Mouse (Mus musculus): ENCODE measurements around the gene Cd4. TPM values are rescaled to one million over a fixed set of nuclear protein-coding genes. Genes with fewer than 3 reads are reported as not detected.

Cd4 gene
- total and polyA plus RNA-seq, 3 experiments = not detected

- Histone ChIP-seq H3K27ac (ENCODE audit: control insufficient read depth, low read depth, low read length) (no peak overlapping the region), H3K36me3 (ENCODE audit: control insufficient read depth in 1 of 2, insufficient read depth in 2 of 2, low read length in 2 of 2) (no peaks in the 10 kb centered on the region), H3K4me1 (ENCODE audit: control insufficient read depth in 1 of 2, insufficient read depth in 2 of 2, low read length in 2 of 2) (no peaks in the 10 kb centered on the region; a peak in 2 of 4 replicates), H3K79me2 (ENCODE audit: control insufficient read depth, insufficient read depth, low read length, poor library complexity) (no peaks in the 10 kb centered on the region), H3K27me3 (ENCODE audit: control insufficient read depth in 1 of 2, insufficient read depth in 2 of 2, low read length in 2 of 2) (peaks cover 4 to 11% of the 10 kb centered on the region in 2 experiments; a peak in 3 of 4 replicates), H3K9me3 (replicated peaks; ENCODE audit: insufficient read depth, low read length) (no peaks in the 10 kb centered on the region), H3K4me3 (ENCODE audit: control insufficient read depth in 1 of 2, insufficient read depth in 1 of 2, low read depth in 2 of 2, low read length in 2 of 2) (no peak overlapping the region), H3K9ac (ENCODE audit: control insufficient read depth, low read depth, low read length, poor library complexity, severe bottlenecking) (no peak overlapping the region)
- no peak for DNase-seq (ENCODE audit: low read depth, low spot score)
- TF ChIP-seq CTCF (IDR thresholded peaks at IDR 0.05 in 2 of 3, conservative IDR thresholded peaks at IDR 0.05 in 1 of 3; ENCODE audit: control insufficient read depth in 1 of 3, insufficient read depth in 1 of 3, low read depth in 2 of 3, low read length in 3 of 3, poor library complexity in 1 of 3, severe bottlenecking in 1 of 3) = no peak
- TF ChIP-seq SIN3A (IDR thresholded peaks at IDR 0.05; ENCODE audit: low read length) = no peak
- no peak for TF ChIP-seq SMC3 (IDR thresholded peaks at IDR 0.05; ENCODE audit: low read depth, low read length)
- TF ChIP-seq E2F4 (IDR thresholded peaks at IDR 0.05; ENCODE audit: borderline replicate concordance, low read depth, low read length) = no peak
- TF ChIP-seq TCF12 (IDR thresholded peaks at IDR 0.05; ENCODE audit: low read depth, low read length) = no peak
- no peak for TF ChIP-seq RCOR1 (IDR thresholded peaks at IDR 0.05; ENCODE audit: low read depth, low read length)
- no peak for TF ChIP-seq CHD1 (IDR thresholded peaks at IDR 0.05; ENCODE audit: low read depth, low read length)
- TF ChIP-seq GATA1 (IDR thresholded peaks at IDR 0.05; ENCODE audit: low read depth, low read length) = no peak
- TF ChIP-seq MYB (IDR thresholded peaks at IDR 0.05; ENCODE audit: low read depth, low read length) = no peak
- no peak for TF ChIP-seq NRF1 (IDR thresholded peaks at IDR 0.05; ENCODE audit: insufficient read depth, low read depth, low read length, poor library complexity, severe bottlenecking)
- TF ChIP-seq UBTF (IDR thresholded peaks at IDR 0.05; ENCODE audit: borderline replicate concordance, insufficient read depth, low read depth, low read length) = no peak
- no peak for TF ChIP-seq NELFE (IDR thresholded peaks at IDR 0.05; ENCODE audit: low read depth, low read length)
- TF ChIP-seq ZNF384 (IDR thresholded peaks at IDR 0.05; ENCODE audit: low read depth, low read length) = no peak
These were observed 26.8 kb downstream of the Cd4 start for GRCm38 (mm10) chr6:124861266-124861665.

- peaks cover 0 to 3% of the 10 kb centered on the region in 2 experiments; a peak in 2 of 4 replicates for H3K4me1 ChIP-seq (ENCODE audit: control insufficient read depth in 1 of 2, insufficient read depth in 2 of 2, low read length in 2 of 2)
- TF ChIP-seq USF1 (IDR thresholded peaks at IDR 0.05; ENCODE audit: low read depth, low read length) = no peak
- TF ChIP-seq MAZ (IDR thresholded peaks at IDR 0.05; ENCODE audit: low read depth, low read length) = no peak
- no peak for TF ChIP-seq MYB (IDR thresholded peaks at IDR 0.05; ENCODE audit: low read depth, low read length)
- H3K79me2 ChIP-seq (ENCODE audit: control insufficient read depth, insufficient read depth, low read length, poor library complexity) = no peaks in the 10 kb centered on the region
- no peaks in the 10 kb centered on the region for H3K36me3 ChIP-seq (ENCODE audit: control insufficient read depth in 1 of 2, insufficient read depth in 2 of 2, low read length in 2 of 2)
- no peaks in the 10 kb centered on the region for H3K9me3 ChIP-seq (replicated peaks; ENCODE audit: insufficient read depth, low read length)
- no peak overlapping the region for H3K27ac ChIP-seq (ENCODE audit: control insufficient read depth, low read depth, low read length)
- H3K9ac ChIP-seq (ENCODE audit: control insufficient read depth, low read depth, low read length, poor library complexity, severe bottlenecking) = no peak overlapping the region
- no peak overlapping the region for H3K4me3 ChIP-seq (ENCODE audit: control insufficient read depth in 1 of 2, insufficient read depth in 1 of 2, low read depth in 2 of 2, low read length in 2 of 2)
- no peak for DNase-seq (ENCODE audit: low read depth, low spot score)
- H3K27me3 ChIP-seq (ENCODE audit: control insufficient read depth in 1 of 2, insufficient read depth in 2 of 2, low read length in 2 of 2) = peaks cover 4 to 11% of the 10 kb centered on the region in 2 experiments; a peak in 3 of 4 replicates
These were observed 27.5 kb downstream of the Cd4 start for GRCm38 (mm10) chr6:124860511-124860910.

GRCm38 (mm10) chr6:124859725-124860124, 28.3 kb downstream of the Cd4 start:
- Histone ChIP-seq H3K36me3 (ENCODE audit: control insufficient read depth in 1 of 2, insufficient read depth in 2 of 2, low read length in 2 of 2) (no peaks in the 10 kb centered on the region), H3K27ac (ENCODE audit: control insufficient read depth, low read depth, low read length) (no peak overlapping the region), H3K27me3 (ENCODE audit: control insufficient read depth in 1 of 2, insufficient read depth in 2 of 2, low read length in 2 of 2) (peaks cover 4 to 7% of the 10 kb centered on the region in 2 experiments; a peak in 3 of 4 replicates), H3K4me3 (ENCODE audit: control insufficient read depth in 1 of 2, insufficient read depth in 1 of 2, low read depth in 2 of 2, low read length in 2 of 2) (no peak overlapping the region), H3K9ac (ENCODE audit: control insufficient read depth, low read depth, low read length, poor library complexity, severe bottlenecking) (no peak overlapping the region), H3K79me2 (ENCODE audit: control insufficient read depth, insufficient read depth, low read length, poor library complexity) (no peaks in the 10 kb centered on the region), H3K9me3 (replicated peaks; ENCODE audit: insufficient read depth, low read length) (no peaks in the 10 kb centered on the region), H3K4me1 (ENCODE audit: control insufficient read depth in 1 of 2, insufficient read depth in 2 of 2, low read length in 2 of 2) (peaks cover 0 to 3% of the 10 kb centered on the region in 2 experiments; a peak in 2 of 4 replicates)
- DNase-seq (ENCODE audit: low read depth, low spot score) = peak; percentile 77
- no peak for TF ChIP-seq MYC (IDR thresholded peaks at IDR 0.05; ENCODE audit: low read depth, low read length)
- TF ChIP-seq UBTF (IDR thresholded peaks at IDR 0.05; ENCODE audit: borderline replicate concordance, insufficient read depth, low read depth, low read length) = no peak
- TF ChIP-seq TAL1 (IDR thresholded peaks at IDR 0.05; ENCODE audit: low read length) = no peak
- TF ChIP-seq MAFK (IDR thresholded peaks at IDR 0.05; ENCODE audit: borderline replicate concordance, low read depth, low read length) = no peak
- TF ChIP-seq MEF2A (IDR thresholded peaks at IDR 0.05; ENCODE audit: extremely low read depth, insufficient replicate concordance, low read depth, low read length, poor library complexity, severe bottlenecking) = no peak
- peak; percentile 89 to 96 (median 89) for TF ChIP-seq CTCF (IDR thresholded peaks at IDR 0.05 in 2 of 3, conservative IDR thresholded peaks at IDR 0.05 in 1 of 3; ENCODE audit: control insufficient read depth in 1 of 3, insufficient read depth in 1 of 3, low read depth in 2 of 3, low read length in 3 of 3, poor library complexity in 1 of 3, severe bottlenecking in 1 of 3)
- TF ChIP-seq ETS1 (IDR thresholded peaks at IDR 0.05; ENCODE audit: low read depth, low read length) = no peak
- peak; percentile 90 for TF ChIP-seq SMC3 (IDR thresholded peaks at IDR 0.05; ENCODE audit: low read depth, low read length)
- no peak for TF ChIP-seq JUND (IDR thresholded peaks at IDR 0.05; ENCODE audit: low read depth, low read length)
- peak; percentile 83 for TF ChIP-seq ZC3H11A (IDR thresholded peaks at IDR 0.05; ENCODE audit: low read depth, low read length)
- TF ChIP-seq ZMIZ1 (IDR thresholded peaks at IDR 0.05; ENCODE audit: low read depth, low read length) = no peak
- TF ChIP-seq POLR2AphosphoS2 (IDR thresholded peaks at IDR 0.05; ENCODE audit: low read length) = no peak
- TF ChIP-seq BHLHE40 (IDR thresholded peaks at IDR 0.05; ENCODE audit: borderline replicate concordance, low read depth, low read length) = no peak
- no peak for TF ChIP-seq GATA1 (IDR thresholded peaks at IDR 0.05; ENCODE audit: low read depth, low read length)

Data from MEL (cell line).